Mouse (Mus musculus): ENCODE measurements around the gene Cers6. TPM values are rescaled to one million over a fixed set of nuclear protein-coding genes. Genes with fewer than 3 reads are reported as not detected.

Gene Cers6
- polyA plus RNA-seq, 1 experiment from 2014 or later = 25.4 TPM

DNA sequence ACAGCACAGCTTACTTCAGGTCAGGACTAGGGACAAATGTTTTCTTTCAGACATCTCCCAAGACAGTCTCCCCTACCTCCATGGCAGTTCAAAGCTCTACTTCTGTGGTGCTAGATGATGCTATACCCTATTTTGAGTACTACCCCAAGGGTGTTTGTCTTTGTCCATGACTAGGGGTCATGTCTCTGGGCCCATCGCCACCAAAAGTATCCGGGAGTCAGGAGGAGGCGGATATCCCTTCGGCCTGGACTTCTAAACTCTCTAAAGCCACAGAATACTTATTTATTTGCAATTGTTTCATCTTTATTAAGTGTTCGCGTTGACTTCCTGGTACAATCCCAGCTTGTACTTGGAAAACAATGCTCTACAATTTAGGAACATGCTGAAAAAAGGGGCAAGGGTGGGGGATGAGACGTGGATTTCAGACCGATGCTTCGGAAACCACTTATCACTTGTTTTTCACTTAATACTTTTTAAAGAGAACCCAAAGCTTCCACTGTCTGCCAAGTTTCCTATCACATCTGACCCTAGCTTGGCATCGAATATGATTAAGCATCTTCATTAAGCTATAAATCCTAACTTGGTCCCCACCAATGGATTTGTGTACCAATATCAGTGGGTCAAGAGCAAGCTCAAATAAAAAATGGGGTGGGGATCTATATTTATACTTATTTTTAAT, 276.3 kb downstream of the Cers6 start:
- no peak for ATAC-seq (ENCODE audit: insufficient number of reproducible peaks, low FRiP score)
- Histone ChIP-seq H3K4me1 (replicated peaks) (peaks cover 11% of the 10 kb centered on the region), H3K4me2 (no peak overlapping the region), H3K27ac (ENCODE audit: poor library complexity, severe bottlenecking) (no peak overlapping the region), H3K27me3 (replicated peaks) (no peaks in the 10 kb centered on the region), H3K4me3 (no peak overlapping the region), H3K9me3 (replicated peaks) (no peaks in the 10 kb centered on the region), H3K9ac (no peak overlapping the region), H3K36me3 (no peaks in the 10 kb centered on the region)
- 81% methylated on average over 10 of the region's 10 CpGs for WGBS

- H3K9ac ChIP-seq = no peak overlapping the region
- H3K4me1 ChIP-seq (replicated peaks) = peaks cover 11% of the 10 kb centered on the region
- H3K27ac ChIP-seq (ENCODE audit: poor library complexity, severe bottlenecking) = no peak overlapping the region
- no peaks in the 10 kb centered on the region for H3K27me3 ChIP-seq (replicated peaks)
- WGBS = 65% methylated on average over 4 of the region's 4 CpGs
- H3K9me3 ChIP-seq (replicated peaks) = no peaks in the 10 kb centered on the region
- no peak overlapping the region for H3K4me3 ChIP-seq
- H3K36me3 ChIP-seq = no peaks in the 10 kb centered on the region
- ATAC-seq (ENCODE audit: insufficient number of reproducible peaks, low FRiP score) = no peak
- no peak overlapping the region for H3K4me2 ChIP-seq
Observed at GRCm38 (mm10) chr2:69138759-69139158, 277.5 kb downstream of the Cers6 start.

DNA sequence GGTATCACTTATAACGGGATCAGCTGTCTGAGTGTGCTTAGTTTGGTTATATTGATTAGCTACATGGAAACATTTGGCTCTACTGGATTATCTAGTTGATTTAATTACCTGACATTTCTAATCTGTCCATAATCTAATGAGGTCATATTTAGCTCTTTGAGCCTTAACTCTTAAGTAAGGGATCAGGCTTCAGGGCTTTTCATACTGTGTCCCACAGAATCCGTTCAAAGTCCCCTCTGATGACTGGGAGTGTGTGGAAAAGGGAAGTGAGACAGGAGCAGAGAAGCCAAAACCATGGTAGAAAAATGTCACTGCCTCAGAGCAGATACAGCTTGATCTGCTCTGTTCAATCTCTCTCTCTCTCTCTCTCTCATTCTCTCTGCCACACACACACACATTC, 279.0 kb downstream of the Cers6 start:
- Histone ChIP-seq H3K27me3 (replicated peaks) (no peaks in the 10 kb centered on the region), H3K4me3 (no peak overlapping the region), H3K9me3 (replicated peaks) (no peaks in the 10 kb centered on the region), H3K4me1 (replicated peaks) (peaks cover 6% of the 10 kb centered on the region), H3K4me2 (no peak overlapping the region), H3K36me3 (no peaks in the 10 kb centered on the region), H3K9ac (no peak overlapping the region), H3K27ac (ENCODE audit: poor library complexity, severe bottlenecking) (no peak overlapping the region)
- ATAC-seq (ENCODE audit: insufficient number of reproducible peaks, low FRiP score) = no peak
- 64% methylated on average over 2 of the region's 2 CpGs for WGBS

- ATAC-seq (ENCODE audit: insufficient number of reproducible peaks, low FRiP score) = no peak
- H3K36me3 ChIP-seq = no peaks in the 10 kb centered on the region
- no peaks in the 10 kb centered on the region for H3K9me3 ChIP-seq (replicated peaks)
- H3K4me2 ChIP-seq = no peak overlapping the region
- H3K4me1 ChIP-seq (replicated peaks) = peaks cover 4% of the 10 kb centered on the region
- H3K9ac ChIP-seq = no peak overlapping the region
- WGBS = 57% methylated on average over 4 of the region's 4 CpGs
- H3K27ac ChIP-seq (ENCODE audit: poor library complexity, severe bottlenecking) = no peak overlapping the region
- H3K4me3 ChIP-seq = no peak overlapping the region
- no peaks in the 10 kb centered on the region for H3K27me3 ChIP-seq (replicated peaks)
Observed at GRCm38 (mm10) chr2:69140816-69141215, 279.6 kb downstream of the Cers6 start.

- Histone ChIP-seq H3K4me1 (replicated peaks) (no peaks in the 10 kb centered on the region), H3K27me3 (replicated peaks) (no peaks in the 10 kb centered on the region), H3K9ac (no peak overlapping the region), H3K4me2 (no peak overlapping the region), H3K27ac (ENCODE audit: poor library complexity, severe bottlenecking) (no peak overlapping the region), H3K36me3 (no peaks in the 10 kb centered on the region), H3K9me3 (replicated peaks) (no peaks in the 10 kb centered on the region), H3K4me3 (no peak overlapping the region)
- 49% methylated on average over 3 of the region's 3 CpGs for WGBS
- ATAC-seq (ENCODE audit: insufficient number of reproducible peaks, low FRiP score) = no peak
Observed at GRCm38 (mm10) chr2:69148691-69149090, 287.4 kb downstream of the Cers6 start.

- no peaks in the 10 kb centered on the region for H3K27me3 ChIP-seq (replicated peaks)
- no peaks in the 10 kb centered on the region for H3K36me3 ChIP-seq
- no peak overlapping the region for H3K27ac ChIP-seq (ENCODE audit: poor library complexity, severe bottlenecking)
- WGBS = 81% methylated on average over 10 of the region's 10 CpGs
- no peak overlapping the region for H3K4me3 ChIP-seq
- H3K9ac ChIP-seq = no peak overlapping the region
- H3K9me3 ChIP-seq (replicated peaks) = no peaks in the 10 kb centered on the region
- ATAC-seq (ENCODE audit: insufficient number of reproducible peaks, low FRiP score) = no peak
- no peaks in the 10 kb centered on the region for H3K4me1 ChIP-seq (replicated peaks)
- H3K4me2 ChIP-seq = no peak overlapping the region
Observed at GRCm38 (mm10) chr2:69149154-69149553, 287.9 kb downstream of the Cers6 start.

- Histone ChIP-seq H3K9ac (no peak overlapping the region), H3K4me2 (no peak overlapping the region), H3K9me3 (replicated peaks) (no peaks in the 10 kb centered on the region), H3K4me3 (no peak overlapping the region), H3K27ac (ENCODE audit: poor library complexity, severe bottlenecking) (no peak overlapping the region), H3K27me3 (replicated peaks) (no peaks in the 10 kb centered on the region), H3K36me3 (no peaks in the 10 kb centered on the region), H3K4me1 (replicated peaks) (no peaks in the 10 kb centered on the region)
- ATAC-seq (ENCODE audit: insufficient number of reproducible peaks, low FRiP score) = no peak
- 68% methylated on average over 5 of the region's 5 CpGs for WGBS
Observed at GRCm38 (mm10) chr2:69150841-69151240, 289.6 kb downstream of the Cers6 start.

DNA sequence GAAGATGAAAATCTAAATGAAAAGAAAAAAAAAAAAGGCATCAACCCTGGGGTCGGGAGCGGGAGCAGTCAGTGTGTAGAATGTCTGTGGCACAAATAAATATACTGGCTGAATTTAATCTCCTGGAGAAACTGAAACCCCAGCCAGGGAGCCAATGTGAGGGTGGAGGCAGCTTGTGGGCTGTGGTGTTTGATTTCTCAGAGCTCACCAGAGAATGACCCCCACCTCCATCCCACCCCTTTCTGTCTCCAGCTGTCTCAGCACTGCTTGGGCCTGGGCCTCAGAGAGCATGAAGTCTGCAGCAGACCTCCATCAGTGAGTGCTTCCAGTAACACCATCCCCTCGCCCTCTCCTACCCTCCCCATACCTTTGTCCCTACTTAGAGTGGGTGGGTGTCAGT, 294.6 kb downstream of the Cers6 start:
- H3K27ac ChIP-seq (ENCODE audit: poor library complexity, severe bottlenecking) = no peak overlapping the region
- no peaks in the 10 kb centered on the region for H3K9me3 ChIP-seq (replicated peaks)
- no peaks in the 10 kb centered on the region for H3K4me1 ChIP-seq (replicated peaks)
- no peak overlapping the region for H3K4me3 ChIP-seq
- H3K36me3 ChIP-seq = no peaks in the 10 kb centered on the region
- H3K9ac ChIP-seq = no peak overlapping the region
- H3K4me2 ChIP-seq = no peak overlapping the region
- H3K27me3 ChIP-seq (replicated peaks) = no peaks in the 10 kb centered on the region
- 69% methylated on average over 3 of the region's 3 CpGs for WGBS
- no peak for ATAC-seq (ENCODE audit: insufficient number of reproducible peaks, low FRiP score)

GRCm38 (mm10) chr2:69156283-69156682, 295.0 kb downstream of the Cers6 start:
- no peak overlapping the region for H3K27ac ChIP-seq (ENCODE audit: poor library complexity, severe bottlenecking)
- H3K27me3 ChIP-seq (replicated peaks) = no peaks in the 10 kb centered on the region
- H3K4me1 ChIP-seq (replicated peaks) = no peaks in the 10 kb centered on the region
- no peak overlapping the region for H3K4me2 ChIP-seq
- ATAC-seq (ENCODE audit: insufficient number of reproducible peaks, low FRiP score) = no peak
- no peaks in the 10 kb centered on the region for H3K9me3 ChIP-seq (replicated peaks)
- no peak overlapping the region for H3K9ac ChIP-seq
- H3K36me3 ChIP-seq = no peaks in the 10 kb centered on the region
- H3K4me3 ChIP-seq = no peak overlapping the region
- WGBS = 45% methylated on average over 7 of the region's 7 CpGs

DNA sequence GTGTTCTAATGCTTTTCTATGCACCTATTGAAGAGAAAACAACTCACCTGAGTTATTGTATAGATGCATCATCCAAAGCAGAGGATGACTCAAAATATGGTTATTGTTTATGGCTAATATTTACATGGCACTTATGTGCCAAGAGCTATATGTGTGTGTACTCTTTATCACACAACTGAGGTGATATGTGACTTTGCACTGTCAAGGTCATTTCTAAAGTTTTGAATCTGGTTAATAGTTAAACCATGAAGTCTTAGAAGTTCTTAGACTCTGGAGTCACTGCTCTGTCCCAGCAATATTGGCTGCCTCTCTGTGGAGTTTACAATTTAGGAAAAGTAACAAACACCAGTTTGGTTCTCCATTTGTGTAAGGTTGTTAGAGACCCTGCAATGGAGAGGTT, 297.7 kb downstream of the Cers6 start:
- peaks cover 9% of the 10 kb centered on the region for H3K4me1 ChIP-seq (replicated peaks)
- no peak overlapping the region for H3K4me2 ChIP-seq
- no peak overlapping the region for H3K27ac ChIP-seq (ENCODE audit: poor library complexity, severe bottlenecking)
- H3K36me3 ChIP-seq = no peaks in the 10 kb centered on the region
- no peak for ATAC-seq (ENCODE audit: insufficient number of reproducible peaks, low FRiP score)
- no peak overlapping the region for H3K9ac ChIP-seq
- H3K9me3 ChIP-seq (replicated peaks) = no peaks in the 10 kb centered on the region
- H3K4me3 ChIP-seq = no peak overlapping the region
- H3K27me3 ChIP-seq (replicated peaks) = no peaks in the 10 kb centered on the region

Data from heart, embryonic 12.5 days (tissue).